Mouse (Mus musculus): ENCODE measurements around the gene Prm3. TPM values are rescaled to one million over a fixed set of nuclear protein-coding genes. Genes with fewer than 3 reads are reported as not detected.
A peak's percentile ranks its signal among the peaks of the same experiment; 100 is the strongest.

Gene Prm3
- polyA plus RNA-seq, 1 experiment, result not detected

- Histone ChIP-seq H3K27ac (ENCODE audit: control insufficient read depth, insufficient read depth, low read length) (peak overlapping the region; percentile 75), H3K27me3 (ENCODE audit: control insufficient read depth, insufficient read depth, low read length) (no peaks in the 10 kb centered on the region), H3K36me3 (ENCODE audit: control insufficient read depth, insufficient read depth, low read length) (no peaks in the 10 kb centered on the region), H3K4me3 (ENCODE audit: control insufficient read depth, insufficient read depth, low read length) (no peak overlapping the region), H3K4me1 (replicated peaks; ENCODE audit: control insufficient read depth, insufficient read depth, low read length) (peaks cover 65% of the 10 kb centered on the region)
- 30% methylated on average over 4 of the region's 4 CpGs for WGBS
- TF ChIP-seq POLR2A (IDR thresholded peaks at IDR 0.05; ENCODE audit: control insufficient read depth, extremely low read depth, insufficient read depth, low read length, poor library complexity) (no peak), CTCF (IDR thresholded peaks at IDR 0.05; ENCODE audit: borderline replicate concordance, control insufficient read depth, extremely low read depth, insufficient read depth, low read length, poor library complexity) (no peak)
- peak; percentile 44 for DNase-seq
Observed at GRCm38 (mm10) chr16:10770531-10771325, 20.0 kb downstream of the Prm3 start.

GRCm38 (mm10) chr16:10769661-10770060, 21.1 kb downstream of the Prm3 start:
- WGBS, result 3% methylated on average over 2 of the region's 2 CpGs
- peak; percentile 77 for DNase-seq
- Histone ChIP-seq H3K27ac (ENCODE audit: control insufficient read depth, insufficient read depth, low read length) (peak overlapping the region; percentile 80), H3K4me3 (ENCODE audit: control insufficient read depth, insufficient read depth, low read length) (no peak overlapping the region), H3K27me3 (ENCODE audit: control insufficient read depth, insufficient read depth, low read length) (no peaks in the 10 kb centered on the region), H3K36me3 (ENCODE audit: control insufficient read depth, insufficient read depth, low read length) (no peaks in the 10 kb centered on the region), H3K4me1 (replicated peaks; ENCODE audit: control insufficient read depth, insufficient read depth, low read length) (peaks cover 66% of the 10 kb centered on the region)
- TF ChIP-seq CTCF (IDR thresholded peaks at IDR 0.05; ENCODE audit: borderline replicate concordance, control insufficient read depth, extremely low read depth, insufficient read depth, low read length, poor library complexity) (no peak), POLR2A (IDR thresholded peaks at IDR 0.05; ENCODE audit: control insufficient read depth, extremely low read depth, insufficient read depth, low read length, poor library complexity) (peak; percentile 18; the same call in 1 of the 2 replicates)

DNA sequence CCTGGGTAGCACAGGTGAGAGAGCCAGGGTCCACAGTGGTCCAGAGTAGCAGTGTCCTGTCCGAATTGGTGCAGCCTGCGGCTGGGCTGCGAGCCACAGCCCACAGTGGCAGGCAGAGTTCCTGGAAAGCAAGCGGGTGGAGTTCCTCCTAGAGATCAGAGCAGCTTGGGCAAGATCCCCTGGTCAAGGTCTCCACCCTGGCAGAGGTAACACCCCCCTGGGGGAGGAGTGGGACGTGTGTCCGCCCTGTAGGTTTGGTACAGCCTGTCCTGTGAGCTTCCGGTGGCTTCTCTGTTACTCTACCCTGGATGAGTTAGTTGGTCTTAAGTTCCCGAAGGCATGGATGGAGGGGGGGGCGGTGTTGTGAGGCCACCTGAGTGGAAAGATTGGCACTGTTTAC, 21.9 kb downstream of the Prm3 start:
- no peaks in the 10 kb centered on the region for H3K36me3 ChIP-seq (ENCODE audit: control insufficient read depth, insufficient read depth, low read length)
- WGBS, result 17% methylated on average over 9 of the region's 9 CpGs
- no peak for DNase-seq
- H3K27ac ChIP-seq (ENCODE audit: control insufficient read depth, insufficient read depth, low read length), result no peak overlapping the region; the same call in 1 of the 2 replicates
- no peak for TF ChIP-seq CTCF (IDR thresholded peaks at IDR 0.05; ENCODE audit: borderline replicate concordance, control insufficient read depth, extremely low read depth, insufficient read depth, low read length, poor library complexity)
- TF ChIP-seq POLR2A (IDR thresholded peaks at IDR 0.05; ENCODE audit: control insufficient read depth, extremely low read depth, insufficient read depth, low read length, poor library complexity), result no peak
- H3K27me3 ChIP-seq (ENCODE audit: control insufficient read depth, insufficient read depth, low read length), result no peaks in the 10 kb centered on the region
- H3K4me3 ChIP-seq (ENCODE audit: control insufficient read depth, insufficient read depth, low read length), result no peak overlapping the region
- H3K4me1 ChIP-seq (replicated peaks; ENCODE audit: control insufficient read depth, insufficient read depth, low read length), result peaks cover 60% of the 10 kb centered on the region

DNA sequence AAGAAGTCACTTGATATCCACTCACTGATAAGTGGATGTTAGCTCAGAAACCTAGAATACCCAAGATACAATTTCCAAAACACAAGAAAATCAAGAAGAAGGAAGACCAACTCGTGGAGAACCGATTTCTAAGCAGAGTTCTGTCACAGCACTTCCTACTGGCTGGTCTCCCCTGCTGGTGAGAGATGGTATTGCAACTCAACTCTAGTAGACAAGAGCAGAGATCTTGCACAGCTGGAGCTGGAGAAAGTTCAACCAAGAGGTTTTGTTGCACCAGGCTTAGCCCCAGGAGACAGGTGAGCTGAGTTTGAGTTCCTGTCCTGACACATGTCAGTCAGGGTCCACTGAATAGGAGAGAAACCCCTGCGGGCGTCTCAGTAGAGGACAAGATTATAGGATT, 23.6 kb downstream of the Prm3 start:
- TF ChIP-seq POLR2A (IDR thresholded peaks at IDR 0.05; ENCODE audit: control insufficient read depth, extremely low read depth, insufficient read depth, low read length, poor library complexity), result no peak
- no peak for TF ChIP-seq CTCF (IDR thresholded peaks at IDR 0.05; ENCODE audit: borderline replicate concordance, control insufficient read depth, extremely low read depth, insufficient read depth, low read length, poor library complexity)
- no peaks in the 10 kb centered on the region for H3K36me3 ChIP-seq (ENCODE audit: control insufficient read depth, insufficient read depth, low read length)
- WGBS, result 44% methylated on average over 4 of the region's 4 CpGs
- H3K27ac ChIP-seq (ENCODE audit: control insufficient read depth, insufficient read depth, low read length), result no peak overlapping the region
- peak; percentile 90 for DNase-seq
- no peaks in the 10 kb centered on the region for H3K27me3 ChIP-seq (ENCODE audit: control insufficient read depth, insufficient read depth, low read length)
- peaks cover 47% of the 10 kb centered on the region for H3K4me1 ChIP-seq (replicated peaks; ENCODE audit: control insufficient read depth, insufficient read depth, low read length)
- H3K4me3 ChIP-seq (ENCODE audit: control insufficient read depth, insufficient read depth, low read length), result no peak overlapping the region

- no peak overlapping the region for H3K27ac ChIP-seq (ENCODE audit: control insufficient read depth, insufficient read depth, low read length)
- DNase-seq, result no peak
- WGBS, result 42% methylated on average over 2 of the region's 2 CpGs
- TF ChIP-seq POLR2A (IDR thresholded peaks at IDR 0.05; ENCODE audit: control insufficient read depth, extremely low read depth, insufficient read depth, low read length, poor library complexity) (no peak), CTCF (IDR thresholded peaks at IDR 0.05; ENCODE audit: borderline replicate concordance, control insufficient read depth, extremely low read depth, insufficient read depth, low read length, poor library complexity) (no peak)
- no peaks in the 10 kb centered on the region for H3K27me3 ChIP-seq (ENCODE audit: control insufficient read depth, insufficient read depth, low read length)
- no peaks in the 10 kb centered on the region for H3K36me3 ChIP-seq (ENCODE audit: control insufficient read depth, insufficient read depth, low read length)
- H3K4me3 ChIP-seq (ENCODE audit: control insufficient read depth, insufficient read depth, low read length), result no peak overlapping the region
- H3K4me1 ChIP-seq (replicated peaks; ENCODE audit: control insufficient read depth, insufficient read depth, low read length), result peaks cover 37% of the 10 kb centered on the region
Observed at GRCm38 (mm10) chr16:10764323-10764722, 26.4 kb downstream of the Prm3 start.

- DNase-seq, result no peak
- Histone ChIP-seq H3K27ac (ENCODE audit: control insufficient read depth, insufficient read depth, low read length) (no peak overlapping the region), H3K36me3 (ENCODE audit: control insufficient read depth, insufficient read depth, low read length) (no peaks in the 10 kb centered on the region), H3K4me3 (ENCODE audit: control insufficient read depth, insufficient read depth, low read length) (no peak overlapping the region), H3K4me1 (replicated peaks; ENCODE audit: control insufficient read depth, insufficient read depth, low read length) (peaks cover 31% of the 10 kb centered on the region), H3K27me3 (ENCODE audit: control insufficient read depth, insufficient read depth, low read length) (no peaks in the 10 kb centered on the region)
- TF ChIP-seq POLR2A (IDR thresholded peaks at IDR 0.05; ENCODE audit: control insufficient read depth, extremely low read depth, insufficient read depth, low read length, poor library complexity) (no peak), CTCF (IDR thresholded peaks at IDR 0.05; ENCODE audit: borderline replicate concordance, control insufficient read depth, extremely low read depth, insufficient read depth, low read length, poor library complexity) (no peak)
- 83% methylated on average over 6 of the region's 6 CpGs for WGBS
Observed at GRCm38 (mm10) chr16:10763540-10764264, 27.0 kb downstream of the Prm3 start.

Measured in thymus, adult 2 months (tissue).